Mouse (Mus musculus) CH12.LX (cell line): ENCODE data around the gene Me1. TPM values are rescaled to one million over a fixed set of nuclear protein-coding genes. Genes with fewer than 3 reads are reported as not detected.

Source experiments
- DNase-seq: peaks from one replicate; pipeline ENCODE4 v3.0.0-alpha.2; 2013; ENCODE audit errors: extremely low read depth
- H3K27ac ChIP-seq: 2 replicates; pipeline ENCODE4 v1.5.1; 2012; ENCODE audit warnings: low read depth, mild to moderate bottlenecking, control low read depth, moderate library complexity; ENCODE audit not compliant: insufficient read depth
- H3K27me3 ChIP-seq: replicated peaks from 2 replicates; pipeline ENCODE3; 2012; ENCODE audit warnings: inconsistent platforms
- H3K36me3 ChIP-seq, 2 experiments: replicated peaks in 1 of 2; 2 replicates each; pipeline versions ENCODE3 to v1.6.1; 2012; ENCODE audit warnings: inconsistent platforms in 1 of 2, low read length in 1 of 2, mild to moderate bottlenecking in 1 of 2, mixed read lengths in 1 of 2, moderate library complexity in 1 of 2; ENCODE audit not compliant: control insufficient read depth in 1 of 2, insufficient read depth in 1 of 2
- H3K4me1 ChIP-seq, 2 experiments: 2 replicates each; pipeline ENCODE4 v1.6.1; 2012; ENCODE audit warnings: inconsistent platforms in 1 of 2, moderate library complexity in 1 of 2; ENCODE audit not compliant: insufficient read depth in 2 of 2, control insufficient read depth in 1 of 2
- H3K4me2 ChIP-seq: 2 replicates; pipeline ENCODE4 v1.6.1; 2012; ENCODE audit warnings: low read depth, mild to moderate bottlenecking, control low read depth; ENCODE audit not compliant: poor library complexity, insufficient read depth, severe bottlenecking
- H3K4me3 ChIP-seq, 3 experiments: fragments of 150-350 bp in 1 of 3; sonication (generic) in 1 of 3; replicated peaks in 1 of 3; 2 replicates each; pipeline versions ENCODE3 to v1.5.1; 2011 to 2012; ENCODE audit warnings: low read depth in 2 of 3, low read length in 2 of 3, mild to moderate bottlenecking in 2 of 3, moderate library complexity in 2 of 3, control low read depth in 1 of 3, improper control_type of control experiment in 1 of 3, inconsistent platforms in 1 of 3, mixed read lengths in 1 of 3; ENCODE audit not compliant: poor library complexity in 1 of 3
- H3K79me2 ChIP-seq: replicated peaks from 2 replicates; pipeline ENCODE4 v1.6.1; 2012; ENCODE audit warnings: mild to moderate bottlenecking, moderate library complexity; ENCODE audit not compliant: control insufficient read depth, poor library complexity, insufficient read depth, severe bottlenecking; ENCODE audit errors: extremely low read depth
- H3K9ac ChIP-seq: 2 replicates; pipeline ENCODE4 v1.6.1; 2012; ENCODE audit warnings: low read depth, mild to moderate bottlenecking, control low read depth, moderate library complexity; ENCODE audit not compliant: insufficient read depth
- H3K9me3 ChIP-seq: replicated peaks from 2 replicates; pipeline ENCODE3; 2012; ENCODE audit warnings: low read length, inconsistent platforms, mixed read lengths
- BHLHE40 ChIP-seq: IDR thresholded peaks from 2 replicates; pipeline ENCODE4 v1.6.1; 2011; ENCODE audit warnings: mild to moderate bottlenecking, low read depth, low read length, improper control_type of control experiment
- CHD1 ChIP-seq: IDR thresholded peaks from 2 replicates; pipeline ENCODE4 v1.6.1; 2012; ENCODE audit warnings: low read depth, low read length, improper control_type of control experiment, inconsistent platforms
- CTCF ChIP-seq, 2 experiments: IDR thresholded peaks in 1 of 2; conservative IDR thresholded peaks in 1 of 2; 2 replicates each; pipeline ENCODE4 v1.5.1; 2011 to 2012; ENCODE audit warnings: low read depth in 2 of 2, low read length in 2 of 2, improper control_type of control experiment in 1 of 2, inconsistent platforms in 1 of 2, mild to moderate bottlenecking in 1 of 2, moderate library complexity in 1 of 2
- E2F4 ChIP-seq: IDR thresholded peaks from 2 replicates; pipeline ENCODE4 v1.6.1; 2011; ENCODE audit warnings: low read depth, low read length, improper control_type of control experiment; ENCODE audit not compliant: insufficient replicate concordance
- ELF1 ChIP-seq: IDR thresholded peaks from 2 replicates; pipeline ENCODE4 v1.6.1; 2014; ENCODE audit warnings: low read depth, mild to moderate bottlenecking, inconsistent platforms, low read length, improper control_type of control experiment
- EP300 ChIP-seq: IDR thresholded peaks from 2 replicates; pipeline ENCODE4 v1.6.1; 2011; ENCODE audit warnings: low read length, improper control_type of control experiment
- ETS1 ChIP-seq: conservative IDR thresholded peaks from 2 replicates; pipeline ENCODE4 v1.6.1; 2012; ENCODE audit warnings: low read depth, mild to moderate bottlenecking, inconsistent platforms, low read length, improper control_type of control experiment, moderate library complexity
- GABPA ChIP-seq: IDR thresholded peaks from 2 replicates; pipeline ENCODE4 v1.6.1; 2012; ENCODE audit warnings: low read depth, low read length, improper control_type of control experiment, inconsistent platforms; ENCODE audit not compliant: insufficient replicate concordance
- HCFC1 ChIP-seq: IDR thresholded peaks from 2 replicates; pipeline ENCODE4 v1.6.1; 2012; ENCODE audit warnings: low read depth, mild to moderate bottlenecking, inconsistent platforms, low read length, improper control_type of control experiment
- IRF4 ChIP-seq: IDR thresholded peaks from 2 replicates; pipeline ENCODE4 v1.6.1; 2014; ENCODE audit warnings: low read depth, mild to moderate bottlenecking, inconsistent platforms, low read length, improper control_type of control experiment
- JUND ChIP-seq: conservative IDR thresholded peaks from 2 replicates; pipeline ENCODE4 v1.6.1; 2011; ENCODE audit warnings: low read depth, low read length, improper control_type of control experiment
- MEF2A ChIP-seq: IDR thresholded peaks from 2 replicates; pipeline ENCODE4 v1.6.1; 2014; ENCODE audit warnings: low read depth, mild to moderate bottlenecking, inconsistent platforms, low read length, improper control_type of control experiment, borderline replicate concordance
- NELFE ChIP-seq: IDR thresholded peaks from 2 replicates; pipeline ENCODE4 v1.6.1; 2011; ENCODE audit warnings: low read depth, low read length, improper control_type of control experiment
- NRF1 ChIP-seq: IDR thresholded peaks from 2 replicates; pipeline ENCODE4 v1.6.1; 2014; ENCODE audit warnings: low read depth, mild to moderate bottlenecking, inconsistent platforms, low read length, improper control_type of control experiment, moderate library complexity
- POLR2AphosphoS2 ChIP-seq: IDR thresholded peaks from 2 replicates; pipeline ENCODE4 v1.6.1; 2011; ENCODE audit warnings: low read depth, low read length, improper control_type of control experiment
- RAD21 ChIP-seq: IDR thresholded peaks from 2 replicates; pipeline ENCODE4 v1.6.1; 2011; ENCODE audit warnings: low read depth, mild to moderate bottlenecking, low read length, improper control_type of control experiment, moderate library complexity
- SIN3A ChIP-seq: IDR thresholded peaks from 2 replicates; pipeline ENCODE4 v1.6.1; 2012; ENCODE audit warnings: low read length, improper control_type of control experiment, inconsistent platforms
- SMC3 ChIP-seq: IDR thresholded peaks from 2 replicates; pipeline ENCODE4 v1.6.1; 2011; ENCODE audit warnings: low read depth, low read length, improper control_type of control experiment
- TBP ChIP-seq: conservative IDR thresholded peaks from 2 replicates; pipeline ENCODE4 v1.6.1; 2011; ENCODE audit warnings: low read depth, low read length, improper control_type of control experiment
- TCF12 ChIP-seq: IDR thresholded peaks from 2 replicates; pipeline ENCODE4 v1.6.1; 2014; ENCODE audit warnings: low read depth, mild to moderate bottlenecking, inconsistent platforms, low read length, improper control_type of control experiment
- USF2 ChIP-seq: conservative IDR thresholded peaks from 2 replicates; pipeline ENCODE4 v1.6.1; 2011; ENCODE audit warnings: low read depth, low read length, improper control_type of control experiment
- ZC3H11A ChIP-seq: IDR thresholded peaks from 2 replicates; pipeline ENCODE4 v1.6.1; 2012; ENCODE audit warnings: low read depth, mild to moderate bottlenecking, inconsistent platforms, low read length, improper control_type of control experiment
- ZNF384 ChIP-seq: IDR thresholded peaks from 2 replicates; pipeline ENCODE4 v1.6.1; 2012; ENCODE audit warnings: low read depth, low read length, improper control_type of control experiment, inconsistent platforms
- dilution Hi-C: fragments of 300-500 bp; cut with MboI; formaldehyde crosslinking; loops from 2 replicates; pipeline ENCODE4 v1.14.3; 2020; ENCODE audit warnings: low sequenced_read_pairs; ENCODE audit not compliant: extremely low pct_unique_long_range_greater_than_20kb, extremely low pct_ligation_motif_present
- in situ Hi-C: fragments of 300-500 bp; cut with MboI; formaldehyde crosslinking; loops from 3 replicates; pipeline ENCODE4 v1.14.3; 2019; ENCODE audit warnings: low sequenced_read_pairs, low pct_ligation_motif_present, low pct_unique_long_range_greater_than_20kb, mixed read lengths
- polyA plus RNA-seq: library from polyadenylated mRNA; unstranded; fragments of >175 nt; gene quantifications from 2 replicates; pipeline ENCODE4 v1.2.1, GENCODE M21; 2012; ENCODE audit warnings: low read depth; ENCODE audit not compliant: insufficient read length
- total RNA-seq, 2 experiments: library from RNA; depleted of rRNA; stranded (reverse); fragments of 300-350 nt in 1 of 2; fragments of >200 nt in 1 of 2; gene quantifications; 2 replicates each; pipeline ENCODE4 v1.2.3; 2012 to 2014

Gene Me1
- total and polyA plus RNA-seq, 3 experiments, result 9.4 to 39.9 (median 16.7) TPM

DNA sequence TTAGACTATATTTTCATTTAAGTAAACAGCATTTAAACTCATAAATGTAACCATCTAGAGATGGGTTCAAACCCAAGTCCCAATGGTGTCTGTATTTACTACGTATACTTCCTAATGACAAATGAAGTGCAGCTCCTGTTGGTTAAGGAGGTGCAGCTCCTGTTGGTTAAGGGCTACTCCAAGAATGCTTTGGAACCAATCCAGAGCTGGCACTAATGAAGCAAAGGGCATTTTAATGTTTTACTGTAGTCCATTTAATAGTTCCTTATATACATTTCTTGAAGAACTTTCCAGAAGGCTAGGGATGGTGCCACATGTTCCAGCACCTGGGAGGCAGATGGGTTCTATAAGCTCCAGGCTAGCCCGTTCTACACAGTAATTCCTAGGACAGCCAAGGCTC is 20.3 kb downstream of the Me1 start:
- in situ Hi-C loops, result no loop called here
- dilution Hi-C loops, result no loop called here

DNA sequence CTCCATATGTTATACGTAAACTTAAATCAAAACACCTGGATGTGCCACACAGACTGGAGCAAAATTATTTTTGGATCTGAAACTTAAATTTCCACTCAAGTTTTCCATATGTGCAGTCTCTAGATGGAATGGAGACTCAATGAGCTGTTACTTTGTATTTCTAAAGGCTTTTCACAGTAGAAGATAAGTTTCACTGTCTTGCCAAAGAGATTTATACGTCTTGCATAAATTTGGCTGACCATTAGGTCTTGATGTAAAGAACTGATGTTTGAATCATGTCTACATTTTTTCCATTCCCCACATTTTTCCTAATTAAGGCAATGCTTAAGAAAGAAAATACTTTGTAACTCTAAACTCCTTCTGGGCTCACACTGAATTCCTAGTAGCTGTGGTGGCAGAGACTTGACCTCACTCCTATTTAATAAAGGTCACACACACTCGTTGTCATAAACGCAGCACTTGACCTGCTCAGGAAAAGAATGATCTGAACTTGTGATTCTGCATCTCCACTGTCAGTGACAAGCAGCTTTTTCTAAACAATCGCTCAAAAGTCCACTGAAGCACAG is 22.8 kb downstream of the Me1 start:
- Histone ChIP-seq H3K79me2 (no peaks in the 10 kb centered on the region), H3K4me1 (peaks cover 0 to 5% of the 10 kb centered on the region in 2 experiments; a peak in 1 of 4 replicates), H3K9me3 (no peaks in the 10 kb centered on the region), H3K9ac (no peak overlapping the region), H3K36me3 (peaks cover 0 to 47% of the 10 kb centered on the region in 2 experiments), H3K4me3 (no peak overlapping the region), H3K27me3 (no peaks in the 10 kb centered on the region), H3K27ac (no peak overlapping the region), H3K4me2 (no peak overlapping the region)
- dilution Hi-C loops, result no loop called here
- no peak for TF ChIP-seq USF2
- no peak for TF ChIP-seq RAD21
- no peak for TF ChIP-seq IRF4
- no peak for TF ChIP-seq SIN3A
- TF ChIP-seq GABPA, result no peak
- TF ChIP-seq TBP, result no peak
- no peak for TF ChIP-seq CTCF (conservative IDR thresholded peaks at IDR 0.05 in 1 of 2, IDR thresholded peaks at IDR 0.05 in 1 of 2; ENCODE audit: low read depth in 2 of 2, low read length in 2 of 2)
- no peak for TF ChIP-seq CHD1
- TF ChIP-seq BHLHE40, result no peak
- no peak for DNase-seq
- in situ Hi-C loops, result no loop called here

More for the DNA sequence above, 20.3 kb downstream of the Me1 start:
- DNase-seq, result no peak
- TF ChIP-seq ELF1 (no peak), TBP (no peak), POLR2AphosphoS2 (no peak), ZC3H11A (no peak)
- Histone ChIP-seq H3K4me2 (no peak overlapping the region), H3K79me2 (no peaks in the 10 kb centered on the region), H3K4me1 (peaks cover 0 to 9% of the 10 kb centered on the region in 2 experiments; a peak in 1 of 4 replicates), H3K9me3 (no peaks in the 10 kb centered on the region), H3K27me3 (no peaks in the 10 kb centered on the region), H3K9ac (no peak overlapping the region), H3K27ac (no peak overlapping the region), H3K36me3 (peaks cover 0 to 53% of the 10 kb centered on the region in 2 experiments), H3K4me3 (no peak overlapping the region)

DNA sequence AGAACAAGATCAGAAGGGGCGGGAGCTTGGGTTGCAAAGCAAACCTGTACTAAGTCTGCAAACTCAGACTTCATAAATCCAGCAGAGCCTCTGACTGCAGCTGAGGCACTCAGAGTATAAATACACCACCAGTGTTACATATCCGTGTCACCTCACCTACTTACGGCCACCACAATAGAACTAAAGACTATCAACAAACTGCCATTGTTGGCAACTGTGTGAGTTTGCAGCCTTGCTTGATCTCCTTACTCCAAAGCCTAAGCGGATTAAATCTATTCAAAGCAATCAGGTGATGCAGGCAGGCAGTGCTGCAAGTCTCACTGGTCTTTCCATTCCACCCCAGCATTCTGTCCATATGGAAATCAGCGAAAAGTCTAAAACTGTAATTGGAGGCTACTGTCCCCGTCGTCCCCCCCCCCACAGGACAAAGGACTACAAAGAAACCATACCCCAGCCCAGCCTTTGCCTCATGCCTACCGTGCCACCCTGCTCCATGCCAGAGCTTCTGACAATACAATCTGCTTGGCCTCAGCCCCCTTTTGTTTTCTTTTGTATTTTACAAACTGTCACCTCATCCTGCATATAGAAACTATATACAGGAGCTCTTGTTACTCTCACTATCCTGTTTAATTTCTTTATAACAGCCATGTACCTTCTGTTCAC is 27.0 kb downstream of the Me1 start:
- in situ Hi-C loops, result no loop called here
- H3K4me1 ChIP-seq, result peaks cover 0 to 14% of the 10 kb centered on the region in 2 experiments; a peak in 1 of 4 replicates
- no peaks in the 10 kb centered on the region for H3K27me3 ChIP-seq
- no peaks in the 10 kb centered on the region for H3K9me3 ChIP-seq
- DNase-seq, result no peak
- no peaks in the 10 kb centered on the region for H3K79me2 ChIP-seq
- no peak overlapping the region for H3K4me2 ChIP-seq
- no peak overlapping the region for H3K27ac ChIP-seq
- no peak for TF ChIP-seq ZNF384
- TF ChIP-seq ETS1, result no peak
- no peak for TF ChIP-seq ZC3H11A
- TF ChIP-seq MEF2A, result no peak
- no peak for TF ChIP-seq CTCF (conservative IDR thresholded peaks at IDR 0.05 in 1 of 2, IDR thresholded peaks at IDR 0.05 in 1 of 2; ENCODE audit: low read depth in 2 of 2, low read length in 2 of 2)
- TF ChIP-seq NELFE, result no peak
- TF ChIP-seq HCFC1, result no peak
- TF ChIP-seq EP300, result no peak
- no peak for TF ChIP-seq TCF12
- TF ChIP-seq NRF1, result no peak
- no peak for TF ChIP-seq IRF4
- no peak for TF ChIP-seq JUND
- no peak for TF ChIP-seq E2F4
- TF ChIP-seq SMC3, result no peak
- TF ChIP-seq, all 38 proteins: peak for 0
- dilution Hi-C loops, result no loop called here
- Histone ChIP-seq H3K4me3 (no peak overlapping the region), H3K9ac (no peak overlapping the region), H3K36me3 (peaks cover 0 to 39% of the 10 kb centered on the region in 2 experiments)
